Mouse (Mus musculus) c-Kit-positive CD71-negative TER-119-negative erythroid progenitor cells, embryonic 14.5 days (primary cell): Measurements from ENCODE around the gene Epb41l1.
A peak's percentile ranks its signal among the peaks of the same experiment; 100 is the strongest.
"Not testable (repeated sequence)": the region's sequence is repeated elsewhere in the genome, so short reads cannot be mapped to it uniquely, and the experiment has no call there.

Experiments used
- DNase-seq: peaks from one replicate; pipeline ENCODE4 v3.0.0-alpha.2; 2013; ENCODE audit warnings: low read depth

The Epb41l1 gene

DNA sequence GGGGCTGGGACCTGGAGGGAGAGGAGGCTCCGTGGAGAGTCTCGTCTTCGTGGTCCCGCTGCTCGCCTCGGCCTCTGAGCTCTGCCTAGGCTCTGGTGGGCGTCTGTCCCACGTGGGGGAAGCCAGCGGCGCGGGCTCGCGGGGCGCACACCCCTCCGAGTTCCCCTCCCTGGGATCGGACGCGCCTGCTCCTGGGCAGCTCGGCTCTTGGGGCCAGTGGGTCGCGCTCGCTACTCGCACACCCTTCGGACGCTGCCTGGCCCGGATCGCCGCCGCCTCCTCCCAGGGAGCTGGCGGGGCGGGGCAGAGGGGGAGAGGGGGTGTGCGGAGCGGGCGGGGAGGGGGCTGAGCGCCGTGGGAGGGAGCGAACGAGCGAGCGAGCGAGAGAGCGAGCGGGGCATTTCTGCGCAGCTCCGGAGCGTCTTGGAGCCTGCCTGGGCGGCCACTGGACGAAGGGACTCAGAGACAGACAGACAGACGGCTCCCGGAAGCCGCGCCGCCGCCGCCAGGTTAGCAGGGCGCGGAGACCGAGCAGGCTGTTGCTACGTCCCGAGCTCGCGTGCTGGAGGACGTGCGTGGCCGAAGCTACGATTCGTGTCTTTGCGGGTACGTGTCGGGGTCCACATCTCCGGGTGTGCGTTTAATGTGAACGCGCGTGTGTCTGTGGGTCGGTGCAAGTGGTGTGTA is at the start of gene Epb41l1:
Epb41l1 (plus strand) TSS at position 216 of the 687 bp plus-strand sequence.
- DNase-seq: no peak

DNA sequence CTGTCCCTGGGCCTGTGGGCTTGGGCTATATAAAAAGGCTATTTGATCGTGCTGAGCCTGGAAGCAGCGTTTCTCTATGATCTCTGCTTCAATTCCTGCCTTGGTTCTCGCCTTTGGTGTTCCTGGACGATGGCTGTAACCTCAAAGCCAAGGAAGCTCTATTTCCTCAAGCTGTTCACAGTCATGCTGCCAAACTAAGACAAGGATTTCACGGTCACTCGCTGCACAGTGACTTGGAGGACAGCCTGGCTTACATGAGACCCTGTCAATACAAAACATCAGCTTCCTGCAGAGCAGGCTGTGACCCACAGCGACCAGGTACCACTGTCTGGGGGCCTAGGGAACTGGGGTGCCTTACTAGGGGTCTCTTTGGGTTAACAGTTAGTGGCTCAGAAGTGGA is 43.8 kb upstream of the Epb41l1 start:
- DNase-seq: no peak

GRCm38 (mm10) chr2:156379929-156380328 is 40.8 kb upstream of the Epb41l1 start:
- no peak for DNase-seq

GRCm38 (mm10) chr2:156381350-156381749 is 39.4 kb upstream of the Epb41l1 start:
- no peak for DNase-seq

DNA sequence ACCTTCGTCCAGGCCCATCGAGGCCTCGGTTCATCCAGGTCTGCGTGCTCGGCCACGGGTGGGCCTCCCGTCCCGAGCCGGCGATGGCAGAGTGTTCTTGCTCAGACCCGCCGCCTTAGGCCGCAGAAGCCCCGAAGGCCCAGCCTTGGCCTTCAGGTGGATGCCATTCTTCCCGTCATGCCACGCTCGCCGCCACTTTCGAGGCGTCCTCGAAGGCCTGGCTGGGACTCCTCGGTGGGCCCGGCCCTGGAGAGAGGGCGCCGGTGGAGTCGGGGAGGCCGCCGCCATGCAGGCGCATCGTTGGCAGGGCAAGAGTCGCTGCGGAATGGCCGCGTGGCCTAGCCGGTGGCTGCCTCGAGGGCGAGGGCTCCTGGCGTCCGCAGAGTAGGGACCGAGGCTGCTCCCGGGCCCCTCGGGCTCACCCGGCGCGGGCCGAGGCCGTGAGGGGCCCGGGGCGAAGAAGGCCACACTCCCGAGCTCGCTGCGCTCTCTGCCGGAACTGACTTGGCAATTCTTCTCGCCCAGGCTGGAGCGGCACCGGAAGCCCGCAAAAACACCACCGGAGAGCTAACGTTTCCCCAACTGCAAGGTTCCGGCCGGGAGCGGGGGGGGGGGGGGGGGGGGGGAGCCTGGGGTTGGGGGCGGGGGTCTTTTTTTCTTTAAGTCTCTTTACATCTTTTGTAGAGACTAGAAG is 28.1 kb upstream of the Epb41l1 start:
- peak; percentile 53 for DNase-seq

DNA sequence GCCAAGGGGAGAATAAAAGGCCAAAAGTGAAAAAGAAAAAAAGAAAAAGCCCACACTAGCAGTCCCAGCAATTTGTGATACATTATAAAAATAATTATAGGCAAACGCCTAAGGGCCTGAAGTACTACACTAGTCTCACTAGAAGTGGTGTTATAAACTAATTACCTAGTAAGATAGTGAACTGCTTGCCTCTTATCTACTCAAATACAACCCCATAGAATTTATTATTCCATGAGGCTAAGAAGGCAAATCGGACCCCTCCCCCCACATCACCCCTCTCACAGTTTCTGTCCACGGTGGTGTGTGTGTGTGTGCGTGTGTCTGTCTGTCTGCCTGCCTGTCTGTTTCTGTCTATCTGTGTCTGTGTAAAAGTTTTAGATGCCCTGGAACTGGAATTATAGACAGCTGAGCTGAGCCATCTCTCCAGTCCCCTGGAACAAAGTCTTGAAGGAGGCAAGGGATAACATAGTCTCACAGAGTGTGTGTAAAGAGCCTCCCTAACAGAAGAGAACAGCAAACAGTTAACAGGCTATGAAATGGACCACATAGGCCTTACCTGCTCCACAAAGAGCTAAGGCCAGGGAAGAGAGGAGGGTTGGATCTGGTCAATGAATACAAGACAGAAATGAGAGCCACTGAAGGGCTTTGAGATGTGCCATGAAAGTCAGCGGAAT is 27.4 kb upstream of the Epb41l1 start:
- no peak for DNase-seq

- DNase-seq: no peak
Observed at GRCm38 (mm10) chr2:156394282-156394681, 26.4 kb upstream of the Epb41l1 start.

DNA sequence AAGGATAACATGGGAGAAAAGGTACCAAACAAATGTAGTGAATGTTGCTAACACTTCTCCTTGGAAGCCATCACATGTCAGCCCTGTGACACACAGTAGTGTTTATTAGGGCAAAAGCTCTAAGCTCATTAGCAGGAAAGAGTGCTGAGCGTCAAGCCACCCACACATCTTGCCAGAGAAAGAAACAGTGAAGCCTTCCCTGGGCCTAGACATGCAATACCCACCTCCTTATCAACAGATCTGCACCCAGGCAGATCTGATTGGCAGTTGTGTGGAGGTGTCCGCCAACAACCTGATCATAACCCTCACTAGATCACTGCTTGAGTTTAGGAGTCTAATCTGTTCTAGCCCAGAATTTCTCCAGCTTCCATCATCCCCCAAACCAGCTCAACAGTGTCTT is 24.6 kb upstream of the Epb41l1 start:
- DNase-seq: no peak

DNA sequence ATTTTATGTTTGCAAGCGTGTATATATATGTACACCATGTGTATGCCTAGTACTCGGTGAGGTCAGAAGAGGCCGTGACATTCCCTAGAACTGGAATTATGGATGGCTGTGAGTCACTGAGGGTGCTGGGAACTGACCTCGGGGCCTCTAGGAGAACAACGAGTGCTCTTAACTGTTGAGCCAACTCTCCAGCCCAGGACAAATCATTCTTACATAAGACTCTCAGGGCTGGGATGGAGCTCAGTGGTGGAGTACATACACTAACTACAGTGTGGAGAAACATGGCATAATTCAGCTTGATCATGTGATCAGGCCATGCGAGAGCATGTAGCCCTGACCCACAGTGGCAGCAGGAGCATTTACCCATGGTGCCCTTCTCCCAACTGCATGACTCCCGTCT is 22.7 kb upstream of the Epb41l1 start:
- no peak for DNase-seq

DNA sequence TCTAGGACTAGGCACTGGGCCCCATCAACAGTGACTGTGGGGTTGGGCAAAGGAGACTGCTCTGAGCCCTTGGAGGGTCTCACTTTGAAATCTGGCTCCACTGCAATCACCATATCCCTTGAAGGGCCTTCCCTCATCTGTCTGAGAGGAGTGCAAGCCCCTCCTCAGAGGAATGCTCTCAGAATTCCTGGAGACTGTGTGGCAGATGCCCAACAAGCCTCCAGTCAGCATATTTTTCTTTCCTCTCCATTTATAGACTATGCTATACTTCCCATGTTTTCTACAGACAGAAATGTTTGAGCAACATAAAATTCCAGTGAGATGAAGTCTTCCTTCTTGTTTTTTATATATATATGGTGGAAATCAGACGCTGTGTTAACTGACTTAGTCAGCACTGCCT is 21.2 kb upstream of the Epb41l1 start:
- DNase-seq: no peak

- DNase-seq: peak; percentile 42
Observed at GRCm38 (mm10) chr2:156401331-156401730, 19.4 kb upstream of the Epb41l1 start.

GRCm38 (mm10) chr2:156402036-156402435 is 18.7 kb upstream of the Epb41l1 start:
- no peak for DNase-seq

DNA sequence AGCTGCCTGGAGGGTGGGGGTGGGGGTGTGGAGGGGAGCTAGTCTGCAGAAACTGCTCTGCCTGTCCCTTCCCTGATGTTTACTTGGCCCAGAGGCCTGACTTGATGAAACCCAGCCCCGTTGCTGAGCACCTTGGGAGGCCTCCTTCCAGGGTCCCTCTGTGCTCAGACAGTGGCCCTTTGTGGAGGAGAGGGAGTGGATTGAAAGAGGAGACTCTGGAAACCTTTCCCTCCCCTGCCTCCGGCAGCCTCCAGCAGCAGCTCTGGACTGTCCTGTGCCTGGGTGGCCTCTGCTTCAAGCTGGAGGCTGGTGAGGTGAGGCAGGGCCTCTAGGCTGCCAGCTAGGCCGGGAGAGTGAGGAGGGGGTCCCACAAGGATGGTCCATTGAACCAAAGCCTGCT is 13.7 kb upstream of the Epb41l1 start:
- DNase-seq: no peak

DNA sequence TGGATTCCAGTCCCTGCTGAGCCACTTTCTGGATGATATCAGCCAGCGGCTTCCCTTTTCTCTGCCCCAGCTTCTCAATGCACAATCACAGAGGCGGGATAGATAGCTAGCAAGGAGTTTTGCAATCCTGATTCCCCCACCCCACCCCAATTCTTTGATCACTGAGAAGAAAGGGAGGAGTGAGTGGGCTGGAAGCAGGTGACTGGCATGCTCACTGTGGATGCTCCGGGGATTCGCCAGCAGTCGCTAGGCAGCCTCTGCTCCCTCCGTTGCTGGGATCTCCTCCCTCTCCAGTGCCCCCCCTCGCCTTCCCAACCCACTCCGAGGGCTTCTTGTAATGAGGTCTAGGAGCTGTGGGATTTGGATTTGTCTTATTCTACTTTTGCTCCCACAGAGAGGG is 12.5 kb upstream of the Epb41l1 start:
- DNase-seq: no peak

DNA sequence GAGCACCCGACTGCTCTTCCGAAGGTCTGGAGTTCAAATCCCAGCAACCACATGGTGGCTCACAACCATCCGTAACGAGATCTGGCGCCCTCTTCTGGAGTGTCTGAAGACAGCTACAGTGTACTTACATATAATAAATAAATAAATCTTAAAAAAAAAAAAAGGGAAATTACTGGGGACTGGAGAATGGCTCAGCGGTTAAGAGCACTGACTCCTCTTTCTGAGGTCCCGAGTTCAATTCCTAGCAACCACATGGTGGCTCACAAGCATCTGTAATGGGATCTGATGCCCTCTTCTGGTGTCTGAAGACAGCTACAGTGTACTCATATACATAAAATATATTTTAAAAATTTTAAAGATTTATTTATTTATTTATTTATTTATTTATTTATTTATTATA is 9.4 kb upstream of the Epb41l1 start:
- not testable (repeated sequence) for DNase-seq

DNA sequence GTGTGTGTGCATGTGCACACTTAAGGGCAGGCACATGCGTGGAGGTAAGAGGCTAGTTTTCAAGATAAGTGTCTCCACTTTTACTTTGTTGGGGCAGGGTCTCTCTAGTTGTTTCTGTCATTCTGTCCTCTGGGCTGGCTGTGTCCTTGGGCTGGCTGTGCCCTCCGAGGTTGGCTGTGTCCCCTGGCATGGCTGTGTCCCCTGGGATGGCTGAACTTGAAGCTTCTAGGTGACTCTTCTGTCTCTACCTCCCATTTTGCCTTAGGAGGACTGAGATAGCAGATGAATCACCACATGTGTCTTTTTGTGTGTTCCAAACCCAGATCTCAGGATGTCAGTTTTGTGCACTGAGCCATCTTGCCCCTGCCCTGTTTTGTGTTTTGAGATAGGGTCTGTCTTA is 5.7 kb upstream of the Epb41l1 start:
- no peak for DNase-seq

DNA sequence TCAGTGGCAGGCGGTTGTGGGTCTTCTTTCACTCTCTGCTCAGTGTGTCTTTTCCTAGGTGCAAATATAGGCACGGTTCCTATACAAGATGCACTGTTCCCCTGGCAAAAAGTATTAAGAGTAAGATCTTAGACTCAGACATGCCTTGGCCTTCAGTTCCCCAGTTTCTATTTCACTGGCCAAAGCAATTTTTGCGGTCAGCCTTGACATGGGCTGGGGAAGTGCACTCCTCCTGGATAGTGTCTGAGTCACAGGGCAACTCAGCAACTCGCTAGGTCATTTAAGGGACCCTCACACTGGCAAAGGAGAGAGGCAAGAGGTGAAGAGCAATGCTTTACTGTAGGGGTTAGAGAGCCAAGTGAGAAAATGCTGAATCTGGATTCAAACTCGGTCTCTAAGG is 5.0 kb upstream of the Epb41l1 start:
- no peak for DNase-seq

GRCm38 (mm10) chr2:156417194-156417593 is 3.5 kb upstream of the Epb41l1 start:
- DNase-seq: no peak

DNA sequence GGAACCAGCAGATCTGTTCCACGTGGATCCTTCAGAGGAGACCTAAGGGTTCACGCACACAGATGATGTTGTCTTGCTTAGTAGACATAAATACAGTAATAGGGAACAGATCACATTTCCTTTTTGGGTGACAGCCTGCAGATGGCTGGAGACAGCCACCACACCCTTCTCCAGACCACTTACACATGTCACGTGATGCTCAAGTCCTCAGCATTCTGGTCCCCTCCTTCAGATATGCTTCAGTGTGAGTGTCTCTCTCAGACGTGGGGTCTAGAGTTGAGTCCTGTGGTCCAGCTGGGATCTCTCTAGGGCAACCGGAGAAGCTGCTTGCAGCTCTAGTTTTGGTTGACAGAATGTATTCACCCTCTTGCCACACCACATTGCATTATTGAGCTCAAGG is 2.2 kb upstream of the Epb41l1 start:
- DNase-seq: no peak

DNA sequence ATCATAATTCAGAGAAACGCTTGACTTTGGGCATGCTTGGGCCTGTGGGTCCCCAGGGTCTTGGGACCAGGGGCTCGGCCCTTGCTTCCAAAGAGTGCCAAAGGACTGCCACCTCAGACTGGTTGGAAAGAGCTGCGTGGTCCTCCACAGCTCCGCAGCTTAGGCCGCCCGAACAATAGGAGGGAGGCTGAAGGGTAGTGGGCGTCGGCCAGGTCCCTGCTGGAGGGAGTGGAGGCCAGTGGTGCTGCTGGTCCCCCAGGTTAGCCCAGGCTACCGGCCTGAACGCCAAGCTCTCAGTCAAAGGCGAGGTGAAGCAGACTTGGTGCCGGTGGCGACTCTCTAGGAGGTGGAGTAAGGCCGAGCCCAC is 399 bp upstream of the Epb41l1 start:
- no peak for DNase-seq

DNA sequence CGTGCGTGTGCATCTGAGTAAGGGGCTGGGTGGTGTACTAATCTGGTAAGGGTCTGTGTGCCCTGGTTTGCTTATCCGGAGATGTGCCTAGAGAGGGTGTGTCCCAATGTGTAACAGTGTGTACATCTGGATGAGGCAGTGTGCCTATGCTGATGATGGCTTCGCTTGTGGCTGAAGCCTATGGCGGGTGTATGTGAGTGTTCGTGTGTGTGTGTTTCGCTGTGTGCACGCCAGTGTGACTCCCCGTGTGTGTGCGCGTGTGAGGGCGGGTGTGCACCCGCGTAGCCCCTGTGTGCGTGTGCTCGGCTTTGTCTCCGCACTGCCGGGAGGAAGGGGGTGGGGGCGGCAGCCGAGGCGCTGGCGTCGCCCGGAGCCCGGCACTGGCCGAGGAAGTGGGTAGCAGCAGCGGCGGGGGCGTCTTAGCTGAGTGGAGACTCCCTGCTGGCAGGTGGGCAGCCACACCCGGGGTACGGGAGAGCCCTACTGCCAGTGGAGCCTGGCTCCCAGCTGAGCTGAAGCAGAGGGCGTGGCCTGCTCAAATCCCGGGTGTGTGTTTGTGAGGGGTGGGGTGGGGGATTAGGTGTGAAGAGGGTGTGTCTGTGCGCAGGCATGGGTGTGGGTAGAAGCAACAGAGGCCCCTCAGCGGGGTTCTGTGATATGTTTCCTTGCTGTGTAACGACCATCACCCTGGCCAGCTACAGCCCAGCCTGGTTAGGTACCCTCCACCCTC is 837 bp downstream of the Epb41l1 start:
- DNase-seq: no peak

GRCm38 (mm10) chr2:156422631-156423030 is 1.9 kb downstream of the Epb41l1 start:
- no peak for DNase-seq

GRCm38 (mm10) chr2:156423672-156424071 is 3.0 kb downstream of the Epb41l1 start:
- no peak for DNase-seq
